Mouse (Mus musculus) bone marrow, adult 2 months (tissue): ENCODE results near the gene Gjb6.

Experiments
- CTCF ChIP-seq: fragments of 200-500 bp; IDR thresholded peaks from 2 replicates; pipeline ENCODE4 v1.5.1; 2011; ENCODE audit warnings: low read length, control low read depth; ENCODE audit not compliant: control insufficient read depth, insufficient read depth
- POLR2A ChIP-seq: fragments of 200-500 bp; IDR thresholded peaks from 2 replicates; pipeline ENCODE4 v1.6.1; 2011; ENCODE audit warnings: low read depth, mild to moderate bottlenecking, control low read depth, low read length, borderline replicate concordance; ENCODE audit not compliant: control insufficient read depth

DNA sequence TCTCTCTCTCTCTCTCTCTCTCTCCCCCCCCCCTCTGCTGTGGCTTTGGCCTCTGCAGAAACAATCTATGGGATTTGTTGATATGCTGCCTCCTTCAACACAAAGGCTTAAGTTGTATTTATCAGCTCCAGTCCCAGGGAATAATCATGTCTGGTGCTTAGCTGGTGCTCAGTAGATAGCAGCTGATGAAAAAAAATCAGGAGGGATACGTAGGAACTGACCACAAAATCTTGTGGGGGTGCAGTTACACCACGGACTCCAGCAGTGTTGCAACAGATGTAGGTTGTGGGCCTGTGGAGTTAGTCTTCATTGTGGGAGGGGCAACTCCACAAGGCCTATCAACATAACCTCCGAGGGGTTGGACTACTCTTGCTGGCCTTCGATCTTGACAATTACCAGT, 37.6 kb downstream of the Gjb6 start:
- no peak for TF ChIP-seq CTCF
- TF ChIP-seq POLR2A: no peak
